Mouse (Mus musculus): ENCODE results near the gene Tmc4. TPM values are rescaled to one million over a fixed set of nuclear protein-coding genes. Genes with fewer than 3 reads are reported as not detected.
"Not testable (repeated sequence)": the region's sequence is repeated elsewhere in the genome, so short reads cannot be mapped to it uniquely, and the experiment has no call there.

Gene Tmc4
- 2.9 and 5.3 TPM in 2 replicates for total RNA-seq (2012; rRNA removed)

GRCm38 (mm10) chr7:3677342-3677741, at the start of gene Tmc4:
Gene Tmc4, minus strand, starts transcription at chr7:3677553.
- Histone ChIP-seq H3K4me3 (ENCODE audit: insufficient read depth in 1 of 2, low read depth in 1 of 2, low read length in 2 of 2, poor library complexity in 1 of 2, severe bottlenecking in 1 of 2) (no peak within 1 kb of the TSS), H3K36me3 (ENCODE audit: control insufficient read depth, insufficient read depth, low read length, poor library complexity, severe bottlenecking) (peaks cover 5% of the 10 kb centered on the region; the same call in 1 of the 2 replicates), H3K9me3 (ENCODE audit: control insufficient read depth, insufficient read depth, low read depth, low read length) (no peaks in the 10 kb centered on the region), H3K9ac (ENCODE audit: insufficient read depth, low read depth, low read length, poor library complexity, severe bottlenecking) (no peak within 1 kb of the TSS), H3K4me1 (ENCODE audit: control insufficient read depth in 2 of 2, insufficient read depth in 2 of 2, low read length in 2 of 2, poor library complexity in 1 of 2) (peaks cover 0 to 6% of the 10 kb centered on the region in 2 experiments; a peak in 1 of 4 replicates), H3K27ac (ENCODE audit: insufficient read depth, low read depth, low read length, poor library complexity, severe bottlenecking) (no peak within 1 kb of the TSS)
- in situ Hi-C loops (cut with MboI; ENCODE audit: low sequenced_read_pairs in 2 of 2, unreplicated experiment in 2 of 2): no loop called here
- no peak for DNase-seq (ENCODE audit: low read depth, low spot score)
- no peak for TF ChIP-seq HCFC1 (IDR thresholded peaks at IDR 0.05; ENCODE audit: borderline replicate concordance, insufficient read depth, low read length)
- TF ChIP-seq ZNF384 (IDR thresholded peaks at IDR 0.05; ENCODE audit: low read depth, low read length): no peak
- TF ChIP-seq MAFK (IDR thresholded peaks at IDR 0.05; ENCODE audit: insufficient read depth, low read depth, low read length): no peak
- no peak for TF ChIP-seq ZC3H11A (IDR thresholded peaks at IDR 0.05; ENCODE audit: borderline replicate concordance, low read depth, low read length)
- TF ChIP-seq CHD2 (IDR thresholded peaks at IDR 0.05; ENCODE audit: low read depth, low read length): no peak

- H3K4me1 ChIP-seq (ENCODE audit: control insufficient read depth in 2 of 2, insufficient read depth in 2 of 2, low read length in 2 of 2, poor library complexity in 1 of 2); in situ Hi-C loops (cut with MboI; ENCODE audit: low sequenced_read_pairs in 2 of 2, unreplicated experiment in 2 of 2); DNase-seq (ENCODE audit: low read depth, low spot score); H3K9ac ChIP-seq (ENCODE audit: insufficient read depth, low read depth, low read length, poor library complexity, severe bottlenecking); H3K9me3 ChIP-seq (ENCODE audit: control insufficient read depth, insufficient read depth, low read depth, low read length); H3K27ac ChIP-seq (ENCODE audit: insufficient read depth, low read depth, low read length, poor library complexity, severe bottlenecking); H3K36me3 ChIP-seq (ENCODE audit: control insufficient read depth, insufficient read depth, low read length, poor library complexity, severe bottlenecking); H3K4me3 ChIP-seq (ENCODE audit: insufficient read depth in 1 of 2, low read depth in 1 of 2, low read length in 2 of 2, poor library complexity in 1 of 2, severe bottlenecking in 1 of 2): not testable (repeated sequence)
These were observed 48.1 kb upstream of the Tmc4 start for GRCm38 (mm10) chr7:3725459-3725858.

- DNase-seq (ENCODE audit: low read depth, low spot score); H3K36me3 ChIP-seq (ENCODE audit: control insufficient read depth, insufficient read depth, low read length, poor library complexity, severe bottlenecking); in situ Hi-C loops (cut with MboI; ENCODE audit: low sequenced_read_pairs in 2 of 2, unreplicated experiment in 2 of 2); H3K27ac ChIP-seq (ENCODE audit: insufficient read depth, low read depth, low read length, poor library complexity, severe bottlenecking); H3K9me3 ChIP-seq (ENCODE audit: control insufficient read depth, insufficient read depth, low read depth, low read length); H3K9ac ChIP-seq (ENCODE audit: insufficient read depth, low read depth, low read length, poor library complexity, severe bottlenecking); H3K4me1 ChIP-seq (ENCODE audit: control insufficient read depth in 2 of 2, insufficient read depth in 2 of 2, low read length in 2 of 2, poor library complexity in 1 of 2); H3K4me3 ChIP-seq (ENCODE audit: insufficient read depth in 1 of 2, low read depth in 1 of 2, low read length in 2 of 2, poor library complexity in 1 of 2, severe bottlenecking in 1 of 2): not testable (repeated sequence)
These were observed 42.9 kb upstream of the Tmc4 start, which contains the start of gene Pirb for GRCm38 (mm10) chr7:3720268-3720667. Gene Pirb, minus strand, starts transcription at chr7:3720391.

- Histone ChIP-seq H3K4me1 (ENCODE audit: control insufficient read depth in 2 of 2, insufficient read depth in 2 of 2, low read length in 2 of 2, poor library complexity in 1 of 2) (no peaks in the 10 kb centered on the region), H3K36me3 (ENCODE audit: control insufficient read depth, insufficient read depth, low read length, poor library complexity, severe bottlenecking) (no peaks in the 10 kb centered on the region), H3K9ac (ENCODE audit: insufficient read depth, low read depth, low read length, poor library complexity, severe bottlenecking) (no peak overlapping the region), H3K9me3 (ENCODE audit: control insufficient read depth, insufficient read depth, low read depth, low read length) (no peaks in the 10 kb centered on the region), H3K27ac (ENCODE audit: insufficient read depth, low read depth, low read length, poor library complexity, severe bottlenecking) (no peak overlapping the region), H3K4me3 (ENCODE audit: insufficient read depth in 1 of 2, low read depth in 1 of 2, low read length in 2 of 2, poor library complexity in 1 of 2, severe bottlenecking in 1 of 2) (no peak overlapping the region)
- no peak for DNase-seq (ENCODE audit: low read depth, low spot score)
- in situ Hi-C loops (cut with MboI; ENCODE audit: low sequenced_read_pairs in 2 of 2, unreplicated experiment in 2 of 2): no loop called here
- TF ChIP-seq CHD2 (IDR thresholded peaks at IDR 0.05; ENCODE audit: low read depth, low read length) (no peak), ZNF384 (IDR thresholded peaks at IDR 0.05; ENCODE audit: low read depth, low read length) (no peak), HCFC1 (IDR thresholded peaks at IDR 0.05; ENCODE audit: borderline replicate concordance, insufficient read depth, low read length) (no peak), MAFK (IDR thresholded peaks at IDR 0.05; ENCODE audit: insufficient read depth, low read depth, low read length) (no peak), ZC3H11A (IDR thresholded peaks at IDR 0.05; ENCODE audit: borderline replicate concordance, low read depth, low read length) (no peak)
These were observed 37.9 kb upstream of the Tmc4 start for GRCm38 (mm10) chr7:3715249-3715648.

DNA sequence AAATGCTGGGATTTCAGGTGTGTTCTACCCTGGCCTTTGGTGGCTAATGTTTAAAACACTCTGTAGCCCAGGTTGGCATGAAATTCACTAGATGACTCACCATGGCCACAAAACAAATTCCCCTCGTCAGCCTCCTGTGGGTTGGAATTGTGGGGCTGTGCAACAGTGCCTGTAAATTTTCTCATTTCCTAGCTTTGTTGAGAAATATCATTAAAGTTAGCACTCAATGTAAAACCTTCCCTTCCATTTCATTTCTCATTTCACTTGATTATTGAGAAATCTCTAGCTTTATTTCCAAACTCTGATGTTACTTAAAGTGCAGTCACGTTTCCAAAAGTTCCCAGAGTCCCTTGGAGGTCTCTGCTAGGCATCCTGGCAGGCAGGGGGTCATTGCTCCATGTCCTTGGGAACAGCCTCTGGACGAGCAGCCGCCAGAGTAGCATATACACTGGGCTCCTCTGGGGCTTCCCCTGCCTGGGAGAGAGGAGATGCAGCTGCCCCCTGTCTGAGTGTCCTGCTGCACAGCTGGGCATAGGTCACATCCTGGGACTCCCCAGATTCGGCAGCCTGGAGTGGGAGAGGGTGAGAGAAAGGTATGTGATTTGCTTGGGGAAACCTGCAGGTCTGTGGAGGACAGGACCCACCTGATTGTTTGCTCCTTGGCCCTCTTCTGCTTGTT, 35.0 kb upstream of the Tmc4 start:
- Histone ChIP-seq H3K36me3 (ENCODE audit: control insufficient read depth, insufficient read depth, low read length, poor library complexity, severe bottlenecking) (no peaks in the 10 kb centered on the region; the same call in 1 of the 2 replicates), H3K27ac (ENCODE audit: insufficient read depth, low read depth, low read length, poor library complexity, severe bottlenecking) (no peak overlapping the region), H3K9ac (ENCODE audit: insufficient read depth, low read depth, low read length, poor library complexity, severe bottlenecking) (no peak overlapping the region), H3K4me1 (ENCODE audit: control insufficient read depth in 2 of 2, insufficient read depth in 2 of 2, low read length in 2 of 2, poor library complexity in 1 of 2) (no peaks in the 10 kb centered on the region), H3K4me3 (ENCODE audit: insufficient read depth in 1 of 2, low read depth in 1 of 2, low read length in 2 of 2, poor library complexity in 1 of 2, severe bottlenecking in 1 of 2) (no peak overlapping the region), H3K9me3 (ENCODE audit: control insufficient read depth, insufficient read depth, low read depth, low read length) (no peaks in the 10 kb centered on the region)
- no peak for DNase-seq (ENCODE audit: low read depth, low spot score)
- TF ChIP-seq MAFK (IDR thresholded peaks at IDR 0.05; ENCODE audit: insufficient read depth, low read depth, low read length) (no peak), ZNF384 (IDR thresholded peaks at IDR 0.05; ENCODE audit: low read depth, low read length) (no peak), ZC3H11A (IDR thresholded peaks at IDR 0.05; ENCODE audit: borderline replicate concordance, low read depth, low read length) (no peak), CHD2 (IDR thresholded peaks at IDR 0.05; ENCODE audit: low read depth, low read length) (no peak), HCFC1 (IDR thresholded peaks at IDR 0.05; ENCODE audit: borderline replicate concordance, insufficient read depth, low read length) (no peak)
- in situ Hi-C loops (cut with MboI; ENCODE audit: low sequenced_read_pairs in 2 of 2, unreplicated experiment in 2 of 2): no loop called here

Measured in ES-E14 (cell line).